16 mouse cellular contexts compared by ENCODE assay signal in the genomic region with DNA sequence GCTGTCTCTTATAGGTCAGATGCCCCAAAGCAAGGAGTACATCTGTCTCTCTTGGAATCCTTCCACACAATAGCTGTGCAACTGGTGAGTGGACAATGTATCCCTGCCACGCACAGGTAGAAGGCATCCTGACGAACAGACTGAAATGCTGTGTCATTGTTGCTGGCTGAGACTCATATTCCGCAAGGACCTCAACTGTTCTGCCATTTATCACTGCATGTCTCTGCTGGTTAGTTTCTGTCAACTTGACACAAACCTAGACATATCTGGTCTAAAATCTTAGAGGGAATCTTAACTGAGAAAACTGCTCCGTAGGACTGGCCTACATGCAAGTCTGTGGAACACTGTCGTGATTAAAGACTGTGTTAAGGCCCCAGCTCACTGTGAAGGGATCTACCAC.
DNase-seq lines count a peak whose midpoint lies in the region.
"Had no signal": no experiment of that assay in that cellular context is flagged by ENCODE, and none has a peak within 500 bp of the region (broad histone marks: within the 10 kb centered on the region; RNA-seq: fewer than 3 reads in every experiment).

No protein-coding gene starts in this region.

- H3K27ac ChIP-seq in heart, embryonic 10.5 days, result no peak overlapping the region
- H3K27ac ChIP-seq: embryonic facial prominence, embryonic 10.5 days; embryonic facial prominence, embryonic 12.5 days; forebrain, embryonic 13.5 days; forebrain, embryonic 15.5 days had no signal

- H3K4me3 ChIP-seq in heart, embryonic 10.5 days, result no peak overlapping the region
- H3K4me3 ChIP-seq: embryonic facial prominence, embryonic 10.5 days; embryonic facial prominence, embryonic 12.5 days; forebrain, embryonic 13.5 days; forebrain, embryonic 15.5 days had no signal

- WGBS in heart, embryonic 10.5 days, result 83% methylated on average over 5 of the region's 5 CpGs

- peak; percentile 62 for DNase-seq in heart, adult 11 months
- DNase-seq in heart, embryonic 10.5 days (ENCODE audit: low spot score), result no peak
- DNase-seq in testis, postnatal 10 days (ENCODE audit: low spot score), result peak; percentile 28
- no peak for DNase-seq in testis, postnatal 14 days (ENCODE audit: low spot score)
- DNase-seq in lung, postnatal 25 days (ENCODE audit: low spot score), result no peak
- DNase-seq: adrenal gland, adult 8-10 months; adrenal gland, postnatal 14 days; adrenal gland, postnatal 36 days; cerebellum, adult 18-20 months; cerebellum, adult 8-10 months; cerebellum, postnatal 10 days; forebrain, postnatal 0 days had no signal

- H3K9me3 ChIP-seq in heart, embryonic 10.5 days, result no peaks in the 10 kb centered on the region
- H3K9me3 ChIP-seq: embryonic facial prominence, embryonic 10.5 days; embryonic facial prominence, embryonic 12.5 days; forebrain, embryonic 13.5 days; forebrain, embryonic 15.5 days had no signal

- no peaks in the 10 kb centered on the region for H3K36me3 ChIP-seq in heart, embryonic 10.5 days
- H3K36me3 ChIP-seq: embryonic facial prominence, embryonic 10.5 days; embryonic facial prominence, embryonic 12.5 days; forebrain, embryonic 15.5 days had no signal

- no peaks in the 10 kb centered on the region for H3K27me3 ChIP-seq in heart, embryonic 10.5 days (ENCODE audit: insufficient read depth, poor library complexity, severe bottlenecking)
- H3K27me3 ChIP-seq: embryonic facial prominence, embryonic 12.5 days; forebrain, embryonic 13.5 days; forebrain, embryonic 15.5 days had no signal

- H3K4me1 ChIP-seq in heart, embryonic 10.5 days, result peaks cover 22% of the 10 kb centered on the region
- H3K4me1 ChIP-seq: forebrain, embryonic 13.5 days; forebrain, embryonic 15.5 days had no signal

Comparison
In these comparisons a context has a peak if more than half of its experiments do, and no peak if none do; other contexts are left out.
1. DNase-seq: peak in heart, adult 11 months (single experiment) and testis, postnatal 10 days (single experiment); none in heart, embryonic 10.5 days (single experiment), testis, postnatal 14 days (single experiment) and lung, postnatal 25 days (single experiment).